Mouse (Mus musculus) kidney, postnatal 10 days (tissue): Measurements from ENCODE around the gene Arhgap23.

Source experiments
- DNase-seq: peaks from one replicate; pipeline ENCODE4 v3.0.0; 2021; ENCODE audit warnings: mixed read lengths

Arhgap23 gene

DNA sequence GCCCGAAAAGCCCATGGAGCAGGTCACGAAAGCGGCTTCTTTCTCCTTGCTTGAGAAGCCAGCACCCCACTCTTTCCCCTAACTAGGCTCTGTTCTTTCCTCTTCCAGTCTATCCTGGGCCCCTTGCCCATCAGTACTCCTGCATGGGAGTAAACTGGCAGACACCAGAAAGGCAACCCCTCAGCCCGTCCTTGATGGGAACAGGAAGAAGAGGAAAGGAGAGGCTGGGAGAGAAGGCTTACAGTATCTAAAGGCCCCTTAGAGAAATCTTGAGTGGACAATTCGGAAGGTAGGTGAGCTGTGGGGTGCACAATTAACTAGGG is 119.9 kb downstream of the Arhgap23 start:
- no peak for DNase-seq

DNA sequence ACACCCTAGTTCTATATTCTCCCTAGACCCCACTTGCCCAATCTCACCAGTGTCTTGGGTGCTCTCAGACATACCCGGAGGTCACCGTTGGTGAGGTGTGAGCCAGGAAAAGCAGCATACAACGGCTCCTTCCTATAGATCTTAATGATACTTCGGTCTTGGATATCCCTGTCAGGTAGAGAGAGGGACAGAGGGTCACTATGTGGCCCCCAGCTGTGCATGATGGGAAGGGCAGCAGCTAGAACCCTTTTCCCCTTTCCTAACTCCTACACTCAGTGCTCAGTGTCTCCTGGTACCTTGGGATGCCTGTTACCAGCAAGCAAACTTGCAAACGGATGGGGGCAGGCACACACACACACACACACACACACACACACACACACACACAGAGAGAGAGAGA is 120.3 kb downstream of the Arhgap23 start:
- DNase-seq, result no peak

DNA sequence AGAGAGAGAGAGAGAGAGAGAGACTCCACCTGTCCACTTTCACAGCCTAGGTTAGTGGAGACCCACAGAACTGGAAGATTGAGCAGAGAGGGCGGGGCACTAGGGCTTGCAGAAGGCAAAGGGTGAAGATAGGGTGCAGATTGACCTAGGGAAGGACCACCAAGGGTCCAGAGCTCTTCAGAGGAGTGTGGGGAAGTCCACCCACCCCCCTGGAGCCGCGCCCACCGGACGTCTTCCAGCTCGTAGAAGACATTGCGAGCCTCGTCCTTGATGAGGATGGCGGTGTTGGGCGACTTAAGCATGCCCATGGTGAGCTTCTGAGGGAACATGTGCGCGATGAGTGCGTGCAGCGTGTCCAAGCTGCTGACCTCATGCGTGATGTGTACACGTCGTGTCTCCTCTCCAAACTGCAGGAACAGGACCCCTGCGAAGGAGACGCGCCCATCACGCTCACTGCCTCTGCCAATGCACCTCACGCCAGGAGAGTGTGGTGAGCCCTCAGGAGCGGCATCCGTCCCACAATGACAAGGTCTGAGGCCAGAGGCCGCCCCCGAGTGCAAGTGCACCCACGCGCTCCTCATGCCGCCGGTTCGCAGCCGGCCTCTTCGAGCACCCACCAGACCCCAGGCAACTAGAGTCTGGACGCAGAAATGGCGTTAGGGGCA is 120.9 kb downstream of the Arhgap23 start:
- no peak for DNase-seq

DNA sequence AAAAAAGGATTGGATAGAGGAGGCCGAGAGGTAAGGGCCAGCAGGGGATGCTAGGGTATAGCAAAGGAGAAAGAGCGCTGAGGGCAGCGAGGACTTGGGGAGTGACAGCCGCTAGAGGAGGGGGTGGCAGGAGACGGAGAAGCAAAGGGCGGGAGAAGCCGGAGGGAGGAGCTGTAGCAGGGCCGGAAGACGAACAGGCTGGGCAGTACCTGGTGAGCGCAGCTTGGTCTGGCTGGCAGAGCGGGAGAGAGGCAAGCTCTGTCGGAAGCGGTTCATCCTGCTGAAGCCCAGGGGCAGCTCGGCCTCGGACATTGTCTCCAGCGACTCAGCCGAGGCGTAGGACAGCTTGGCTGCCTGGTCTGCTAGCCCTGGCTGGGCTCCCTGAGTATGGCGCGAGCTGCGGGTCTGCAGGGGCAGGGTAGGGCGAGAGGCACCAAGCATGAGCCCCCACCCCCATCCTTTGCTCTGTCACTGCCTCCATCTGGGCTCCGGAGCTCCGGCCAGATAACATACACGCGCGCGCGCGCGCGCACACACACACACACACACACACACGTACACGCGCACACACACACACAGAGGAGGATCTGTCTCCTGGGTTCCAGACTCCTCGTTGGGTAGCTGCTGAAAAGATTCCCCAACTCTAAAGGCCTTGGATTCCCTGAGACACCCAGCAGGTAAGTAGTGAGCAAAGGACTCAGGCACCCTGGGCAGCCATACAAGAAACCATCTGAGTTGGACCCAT is 121.7 kb downstream of the Arhgap23 start:
- peak; percentile 57 for DNase-seq

DNA sequence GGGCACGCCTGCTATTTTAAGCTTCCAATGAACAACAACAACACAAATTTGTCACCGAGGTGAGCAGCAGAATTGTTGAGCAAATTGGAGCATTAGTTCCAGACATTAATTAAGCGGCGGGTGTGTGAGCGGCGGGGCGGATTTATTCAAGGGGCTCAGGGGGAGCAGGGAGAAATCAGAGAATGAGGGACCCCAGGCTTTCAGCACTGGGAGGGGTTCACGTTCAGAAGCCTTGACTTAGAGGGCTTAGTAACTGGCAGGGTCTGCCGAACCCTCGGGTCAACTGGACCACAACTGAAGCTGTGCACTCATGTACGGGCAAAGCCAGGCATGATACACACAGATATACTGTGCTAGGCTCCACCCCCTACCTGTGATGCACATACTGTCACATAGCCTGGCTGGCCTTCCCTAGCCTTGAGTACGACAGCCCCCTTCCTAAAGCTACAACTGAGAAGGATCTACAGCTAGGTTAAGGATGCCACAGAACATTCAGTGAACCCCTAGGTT is 122.3 kb downstream of the Arhgap23 start:
- DNase-seq, result no peak

DNA sequence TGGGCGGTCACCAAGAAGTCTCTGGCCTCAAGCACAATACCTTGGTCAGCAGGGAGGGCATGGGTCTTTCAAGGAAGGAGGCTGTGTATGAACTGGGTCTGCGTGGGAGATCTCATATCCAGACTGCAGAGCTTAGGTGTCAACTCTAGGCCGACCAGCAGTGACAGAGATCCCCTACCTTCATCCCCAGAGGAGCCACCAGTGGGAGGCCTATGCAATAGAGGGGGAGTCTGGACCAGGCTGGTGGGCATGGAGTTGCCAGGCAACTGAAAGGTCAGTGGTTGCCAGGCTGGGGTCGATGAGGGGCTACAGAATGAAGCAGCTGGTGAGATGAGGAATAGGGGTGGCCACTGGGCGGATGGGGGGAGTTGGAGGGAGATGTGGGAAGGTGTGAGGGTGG is 124.3 kb downstream of the Arhgap23 start:
- DNase-seq, result no peak

DNA sequence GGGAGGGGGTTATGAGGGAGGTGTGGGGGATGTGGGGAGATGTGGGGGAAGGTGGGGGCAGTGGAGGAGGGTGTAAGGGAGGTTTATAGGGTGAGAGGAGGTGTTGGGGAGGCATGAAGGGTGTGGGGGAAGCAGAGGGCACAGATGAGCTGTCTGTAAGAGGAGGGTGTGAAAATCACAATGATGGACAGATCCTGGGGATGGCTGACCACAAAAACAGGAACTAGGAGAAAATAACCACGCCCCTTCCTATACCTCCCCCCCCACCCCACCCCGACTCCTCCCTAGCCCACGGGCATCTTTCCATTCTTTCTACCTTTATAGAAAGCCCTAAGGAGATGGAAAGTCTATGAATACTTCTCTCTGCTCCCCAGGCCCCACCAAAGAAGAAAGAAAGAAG is 124.8 kb downstream of the Arhgap23 start:
- no peak for DNase-seq

DNA sequence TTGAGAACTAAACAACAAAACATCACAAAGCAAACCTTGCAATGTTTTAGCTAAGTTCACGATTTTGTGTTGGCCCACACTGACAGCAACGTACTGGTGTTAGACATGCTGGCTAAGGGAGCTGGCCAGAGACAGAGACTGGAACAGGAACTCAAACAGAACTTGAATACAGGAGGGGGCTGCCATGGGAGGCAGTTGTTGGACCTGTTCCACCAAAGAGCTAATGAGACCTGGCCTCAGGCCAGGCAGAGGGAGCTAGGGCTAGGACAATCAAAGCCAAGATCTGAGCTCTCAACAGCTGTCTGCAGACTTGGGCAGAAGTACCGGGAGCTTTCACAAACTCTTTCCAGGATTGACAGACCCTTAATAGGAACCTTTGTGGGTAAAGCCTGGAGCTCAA is 125.3 kb downstream of the Arhgap23 start:
- peak; percentile 78 for DNase-seq

DNA sequence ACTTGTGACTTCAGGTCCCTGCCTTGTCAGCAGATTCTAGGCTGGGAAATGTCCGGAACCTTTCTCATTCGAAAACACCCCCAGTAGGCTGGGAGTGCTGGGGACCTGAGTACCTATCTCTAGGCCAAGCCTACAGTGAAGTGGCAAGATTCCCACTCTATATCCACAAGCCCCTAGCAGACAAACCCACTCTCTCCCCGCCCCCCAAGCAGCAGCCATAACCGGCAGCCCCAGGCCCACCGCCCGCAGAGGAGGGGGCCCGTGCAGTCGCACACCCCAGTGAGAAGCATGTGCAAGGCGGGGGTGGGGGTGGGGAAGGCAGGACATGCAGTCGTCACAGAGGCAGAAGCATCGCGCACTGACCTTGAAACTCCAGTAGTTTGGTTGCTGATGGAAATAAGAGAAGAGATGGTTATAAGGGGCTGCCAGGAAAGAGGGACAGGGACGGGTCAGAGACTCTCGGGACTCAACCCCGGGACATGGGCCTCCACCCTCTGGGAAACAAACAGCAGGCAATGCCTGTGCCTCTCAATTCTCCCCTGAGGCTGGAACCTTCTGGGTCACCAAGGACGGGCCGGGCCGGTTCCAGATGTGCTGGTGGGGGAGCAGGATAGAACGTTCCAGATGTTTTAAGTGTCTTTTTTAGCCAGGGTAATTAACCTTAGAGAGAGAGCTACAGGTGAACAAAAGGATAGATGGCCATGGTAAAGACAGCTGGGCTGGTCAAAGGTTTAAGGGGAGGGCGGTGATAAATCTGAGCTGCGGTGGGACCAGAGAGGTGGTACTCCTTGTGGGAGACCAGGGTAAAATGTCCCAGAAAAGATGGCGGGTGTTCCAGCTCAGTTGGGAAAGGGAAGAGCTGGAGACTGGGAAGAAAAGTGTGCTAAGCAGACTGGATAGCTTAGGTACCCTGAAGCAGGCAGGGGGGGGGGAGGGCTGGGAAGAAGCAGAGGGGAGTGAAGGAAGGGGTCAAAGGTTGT is 127.1 kb downstream of the Arhgap23 start:
- no peak for DNase-seq

DNA sequence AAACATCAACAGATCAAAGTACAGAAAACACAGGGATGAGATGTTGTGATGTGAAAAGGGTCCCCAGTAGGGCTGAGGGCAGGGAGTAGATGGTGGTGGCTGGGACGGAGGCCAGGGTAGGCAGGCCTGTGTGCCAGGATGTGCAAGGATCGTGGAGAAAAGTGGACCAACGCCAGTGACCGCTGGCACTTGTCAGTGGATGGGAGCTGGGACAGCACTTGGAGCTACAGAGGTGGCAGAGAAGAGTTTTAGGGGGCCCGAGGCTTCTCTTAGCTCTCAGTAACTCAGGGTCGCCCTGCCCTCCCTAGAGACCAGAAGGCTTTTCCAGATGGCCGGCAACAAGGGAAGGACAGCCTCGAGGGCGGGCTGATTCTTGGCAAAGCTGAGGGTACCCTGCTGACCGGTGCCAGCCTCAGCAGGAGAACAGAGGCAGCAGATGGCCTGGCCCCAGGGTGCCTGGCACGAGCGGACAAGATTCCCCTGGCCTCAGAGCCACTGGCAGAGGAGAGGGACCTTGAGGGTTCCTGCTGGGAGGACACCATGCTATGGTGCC is 127.9 kb downstream of the Arhgap23 start:
- DNase-seq, result peak; percentile 76

DNA sequence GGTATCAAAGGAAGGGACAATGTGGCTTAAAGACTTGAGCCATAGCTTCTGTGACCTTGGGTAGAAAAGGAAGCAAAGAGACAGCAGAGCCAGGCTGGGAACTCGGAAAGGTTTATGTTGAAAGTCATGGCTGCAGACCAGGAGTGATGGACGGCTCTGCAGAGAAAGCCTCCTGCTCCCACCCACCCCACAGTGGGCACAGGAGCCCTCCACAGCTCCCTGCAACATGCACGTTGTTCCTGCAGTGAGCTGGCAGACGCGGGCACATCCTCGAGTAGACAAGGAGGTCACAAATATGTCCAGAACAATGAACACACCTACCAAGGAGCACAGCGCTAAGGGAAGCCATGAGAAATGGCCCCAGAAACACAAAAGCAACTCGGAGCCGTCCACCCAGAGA is 128.6 kb downstream of the Arhgap23 start:
- no peak for DNase-seq

DNA sequence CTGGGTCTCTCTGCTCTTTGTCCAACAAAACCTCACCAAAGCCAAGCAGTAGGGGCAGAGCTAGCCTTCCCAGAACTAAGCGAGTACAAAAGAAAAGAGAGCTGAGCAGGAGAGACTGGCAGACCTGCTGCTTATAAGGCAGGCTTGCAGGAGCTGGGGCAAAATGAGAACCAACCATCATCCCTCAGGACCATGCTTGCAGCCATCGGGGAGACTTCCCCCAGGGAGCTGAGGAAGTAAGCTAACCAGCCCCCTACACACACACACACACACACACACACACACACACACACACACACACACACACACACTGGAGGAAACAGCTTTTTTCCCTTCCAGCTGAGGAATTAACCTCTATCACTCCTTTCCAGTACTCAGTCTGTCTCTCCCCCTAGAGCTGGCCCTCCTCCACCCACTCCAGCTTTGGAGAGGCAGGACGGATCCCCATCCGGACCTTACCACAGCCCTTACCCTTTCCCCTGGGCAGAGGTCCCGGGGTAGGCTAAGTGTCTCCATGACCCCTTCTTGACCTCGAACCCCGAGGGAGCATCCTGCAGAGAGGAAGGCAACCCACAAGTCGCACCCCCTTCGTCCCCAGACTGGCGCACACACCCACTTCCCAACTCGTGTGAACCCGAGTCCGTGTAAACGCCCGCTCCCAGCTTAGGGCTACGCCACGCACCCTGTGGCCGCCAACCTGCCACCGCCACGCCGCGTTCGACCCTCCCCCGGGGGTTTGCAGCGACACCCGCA is 130.7 kb downstream of the Arhgap23 start:
- DNase-seq, result peak; percentile 46

DNA sequence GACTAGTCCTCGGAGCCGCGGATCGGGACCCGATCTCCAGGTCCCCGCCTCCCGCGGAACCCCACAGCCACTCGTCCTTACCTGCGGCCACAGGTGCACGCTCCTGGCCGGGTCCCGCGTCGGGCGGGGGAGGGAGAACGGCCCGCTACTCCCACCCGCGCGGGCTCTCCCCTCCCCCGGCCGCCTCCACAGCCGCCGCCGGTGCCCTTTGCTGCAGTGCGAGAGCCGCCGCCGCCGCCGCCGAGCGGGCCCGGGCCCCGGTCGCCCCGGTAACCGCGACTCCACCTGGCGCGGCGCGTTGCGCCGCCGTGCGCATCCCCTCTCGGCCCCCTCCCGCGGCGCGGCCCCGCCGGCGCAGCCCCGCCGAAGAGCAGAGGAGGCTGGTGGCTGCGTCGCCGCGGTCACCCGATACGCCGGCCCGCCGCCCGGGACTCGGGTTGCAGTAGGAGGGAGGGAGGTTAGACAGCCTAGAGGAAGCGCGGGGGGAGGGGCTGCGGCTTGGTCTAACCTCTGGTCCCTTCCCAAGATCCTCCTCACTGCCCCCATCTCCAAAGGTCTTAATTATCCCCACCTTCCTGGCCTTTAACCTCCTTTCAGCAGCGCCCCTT is 131.6 kb downstream of the Arhgap23 start:
- peak; percentile 78 for DNase-seq

DNA sequence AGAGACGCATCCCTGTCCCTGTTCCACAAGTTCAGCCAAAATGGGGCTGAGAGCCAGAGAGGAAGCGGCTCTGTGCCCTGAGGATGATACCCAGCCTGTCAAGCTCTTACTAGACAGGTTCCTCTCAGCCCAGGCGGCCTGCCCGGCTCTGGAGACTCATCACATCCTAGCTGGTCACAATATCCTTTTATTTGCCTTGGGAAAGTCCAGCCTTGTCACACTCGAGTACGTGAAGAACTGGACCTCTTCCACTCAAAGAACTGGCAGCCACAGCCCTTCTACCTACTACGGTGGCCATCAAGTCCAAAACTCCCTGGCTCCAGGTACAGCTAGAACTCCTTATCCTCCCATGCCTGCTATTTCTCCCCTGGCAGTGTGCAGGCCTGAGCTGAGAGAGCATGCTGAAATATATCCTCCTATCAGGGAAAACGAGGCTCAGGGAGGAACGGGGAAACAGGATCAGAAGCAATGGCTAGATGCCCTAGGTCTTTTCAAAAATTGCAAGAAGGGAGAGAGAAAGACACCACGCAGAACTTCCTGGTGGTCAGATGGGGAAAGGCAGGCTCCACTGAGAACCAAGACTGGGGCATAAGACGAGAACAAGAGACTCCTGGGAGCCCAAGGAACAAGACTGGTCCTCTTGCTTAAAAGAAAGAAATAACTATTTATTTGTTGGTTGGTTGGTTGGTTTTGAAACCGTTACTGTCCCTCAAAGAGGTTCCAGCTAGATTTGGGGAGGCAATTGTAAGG is 132.8 kb downstream of the Arhgap23 start:
- no peak for DNase-seq

DNA sequence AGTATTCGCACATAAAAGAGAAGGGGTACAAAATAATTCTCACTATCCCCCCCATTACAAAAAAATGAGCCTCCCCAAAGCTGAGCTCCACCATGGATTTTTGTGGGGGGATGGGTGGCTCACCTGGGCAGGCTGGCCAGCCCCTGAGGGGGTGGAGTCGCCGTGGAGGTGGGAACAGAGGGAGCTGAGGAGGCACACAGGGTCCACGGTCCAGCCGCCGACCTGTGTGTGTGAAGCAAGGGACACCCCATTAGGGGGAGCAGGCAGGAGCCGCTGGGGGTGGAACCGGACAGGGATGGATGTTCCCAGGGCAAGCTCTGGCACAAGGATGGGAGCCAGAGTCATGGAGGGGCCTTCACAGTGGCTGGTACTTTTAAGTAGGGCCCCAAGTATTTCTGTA is 133.4 kb downstream of the Arhgap23 start:
- DNase-seq, result no peak
